Mouse (Mus musculus) liver, embryonic 14.5 days (tissue): Measurements from ENCODE around the gene Osbpl10.

Experiments used
- CTCF ChIP-seq: IDR thresholded peaks from 2 replicates; pipeline ENCODE4 v1.5.1; 2016; ENCODE audit warnings: antibody characterized with exemption, low read depth, control low read depth
- EP300 ChIP-seq: IDR thresholded peaks from 2 replicates; pipeline ENCODE4 v1.6.1; 2016; ENCODE audit warnings: antibody characterized with exemption, low read depth

GRCm38 (mm10) chr9:115043881-115044770 lies 65.8 kb downstream of the Osbpl10 start:
- TF ChIP-seq EP300 (no peak), CTCF (peak; percentile 58)
